Mouse (Mus musculus): ENCODE measurements at regions not wholly inside any gene's neighbourhood (a gene's known extent, or its start where the extent isn't known, plus 50 kb on each side); places are given as distances from the start of the nearest gene placed in this dataset.

GRCm38 (mm10) chr3:128723100-128723499 lies 476.6 kb upstream of the Pitx2 start:
- ATAC-seq (ENCODE audit: insufficient number of reproducible peaks, low FRiP score) = no peak
- H3K27me3 ChIP-seq (replicated peaks) = no peaks in the 10 kb centered on the region
- H3K4me1 ChIP-seq (replicated peaks) = no peaks in the 10 kb centered on the region
- no peaks in the 10 kb centered on the region for H3K9me3 ChIP-seq (replicated peaks)
- H3K9ac ChIP-seq = no peak overlapping the region
- no peaks in the 10 kb centered on the region for H3K36me3 ChIP-seq
- H3K4me3 ChIP-seq = no peak overlapping the region
- H3K27ac ChIP-seq (ENCODE audit: poor library complexity, severe bottlenecking) = no peak overlapping the region
- no peak overlapping the region for H3K4me2 ChIP-seq
- WGBS = 75% methylated on average over 6 of the region's 6 CpGs

GRCm38 (mm10) chr3:128720276-128720675 lies 479.4 kb upstream of the Pitx2 start:
- no peak overlapping the region for H3K4me2 ChIP-seq
- no peak overlapping the region for H3K9ac ChIP-seq
- H3K4me3 ChIP-seq = no peak overlapping the region
- no peak overlapping the region for H3K27ac ChIP-seq (ENCODE audit: poor library complexity, severe bottlenecking)
- H3K9me3 ChIP-seq (replicated peaks) = no peaks in the 10 kb centered on the region
- no peak for ATAC-seq (ENCODE audit: insufficient number of reproducible peaks, low FRiP score)
- no peaks in the 10 kb centered on the region for H3K36me3 ChIP-seq
- H3K27me3 ChIP-seq (replicated peaks) = no peaks in the 10 kb centered on the region
- H3K4me1 ChIP-seq (replicated peaks) = no peaks in the 10 kb centered on the region
- 54% methylated on average over 5 of the region's 5 CpGs for WGBS

- no peak overlapping the region for H3K4me3 ChIP-seq
- 73% methylated on average over 7 of the region's 7 CpGs for WGBS
Observed at GRCm38 (mm10) chr3:128719226-128719625, 480.5 kb upstream of the Pitx2 start.

GRCm38 (mm10) chr3:128707270-128707669 lies 492.4 kb upstream of the Pitx2 start:
- H3K4me3 ChIP-seq = no peak overlapping the region
- no peak overlapping the region for H3K4me2 ChIP-seq
- H3K9me3 ChIP-seq (replicated peaks) = no peaks in the 10 kb centered on the region
- no peaks in the 10 kb centered on the region for H3K27me3 ChIP-seq (replicated peaks)
- H3K27ac ChIP-seq (ENCODE audit: poor library complexity, severe bottlenecking) = no peak overlapping the region
- H3K36me3 ChIP-seq = no peaks in the 10 kb centered on the region
- H3K4me1 ChIP-seq (replicated peaks) = no peaks in the 10 kb centered on the region
- no peak overlapping the region for H3K9ac ChIP-seq
- 85% methylated on average over 3 of the region's 3 CpGs for WGBS
- no peak for ATAC-seq (ENCODE audit: insufficient number of reproducible peaks, low FRiP score)

More at GRCm38 (mm10) chr3:128719226-128719625, 480.5 kb upstream of the Pitx2 start:
- no peaks in the 10 kb centered on the region for H3K36me3 ChIP-seq
- H3K27me3 ChIP-seq (replicated peaks) = no peaks in the 10 kb centered on the region
- H3K9me3 ChIP-seq (replicated peaks) = no peaks in the 10 kb centered on the region
- no peak overlapping the region for H3K9ac ChIP-seq
- no peaks in the 10 kb centered on the region for H3K4me1 ChIP-seq (replicated peaks)
- no peak overlapping the region for H3K27ac ChIP-seq (ENCODE audit: poor library complexity, severe bottlenecking)
- ATAC-seq (ENCODE audit: insufficient number of reproducible peaks, low FRiP score) = no peak
- no peak overlapping the region for H3K4me2 ChIP-seq

GRCm38 (mm10) chr3:128668468-128669127 lies 531.1 kb upstream of the Pitx2 start:
- Histone ChIP-seq H3K9me3 (replicated peaks) (no peaks in the 10 kb centered on the region), H3K36me3 (no peaks in the 10 kb centered on the region), H3K27me3 (replicated peaks) (no peaks in the 10 kb centered on the region), H3K9ac (no peak overlapping the region), H3K4me1 (replicated peaks) (no peaks in the 10 kb centered on the region), H3K27ac (ENCODE audit: poor library complexity, severe bottlenecking) (no peak overlapping the region), H3K4me3 (no peak overlapping the region), H3K4me2 (no peak overlapping the region)
- WGBS = 67% methylated on average over 8 of the region's 8 CpGs
- ATAC-seq (ENCODE audit: insufficient number of reproducible peaks, low FRiP score) = no peak

- ATAC-seq (ENCODE audit: insufficient number of reproducible peaks, low FRiP score) = no peak
- no peak overlapping the region for H3K4me2 ChIP-seq
- no peak overlapping the region for H3K4me3 ChIP-seq
- no peaks in the 10 kb centered on the region for H3K36me3 ChIP-seq
- no peaks in the 10 kb centered on the region for H3K9me3 ChIP-seq (replicated peaks)
- H3K27me3 ChIP-seq (replicated peaks) = no peaks in the 10 kb centered on the region
- no peak overlapping the region for H3K27ac ChIP-seq (ENCODE audit: poor library complexity, severe bottlenecking)
- no peak overlapping the region for H3K9ac ChIP-seq
- whole genome bisulfite sequencing = 79% methylated on average over 3 of the region's 3 CpGs
- no peaks in the 10 kb centered on the region for H3K4me1 ChIP-seq (replicated peaks)
Observed at GRCm38 (mm10) chr3:128665184-128665583, 534.5 kb upstream of the Pitx2 start.

GRCm38 (mm10) chr3:128636960-128637755 lies 562.5 kb upstream of the Pitx2 start:
- no peaks in the 10 kb centered on the region for H3K27me3 ChIP-seq (replicated peaks)
- H3K9ac ChIP-seq = no peak overlapping the region
- WGBS = 77% methylated on average over 18 of the region's 18 CpGs
- H3K27ac ChIP-seq (ENCODE audit: poor library complexity, severe bottlenecking) = no peak overlapping the region
- H3K4me3 ChIP-seq = no peak overlapping the region
- no peaks in the 10 kb centered on the region for H3K36me3 ChIP-seq
- no peak for ATAC-seq (ENCODE audit: insufficient number of reproducible peaks, low FRiP score)
- H3K4me1 ChIP-seq (replicated peaks) = no peaks in the 10 kb centered on the region
- H3K4me2 ChIP-seq = no peak overlapping the region
- H3K9me3 ChIP-seq (replicated peaks) = no peaks in the 10 kb centered on the region

GRCm38 (mm10) chr3:128627696-128628095 lies 572.0 kb upstream of the Pitx2 start:
- Histone ChIP-seq H3K4me1 (replicated peaks) (no peaks in the 10 kb centered on the region), H3K27ac (ENCODE audit: poor library complexity, severe bottlenecking) (no peak overlapping the region)

GRCm38 (mm10) chr3:128616675-128617074 lies 583.0 kb upstream of the Pitx2 start:
- no peaks in the 10 kb centered on the region for H3K4me1 ChIP-seq (replicated peaks)
- no peak overlapping the region for H3K4me2 ChIP-seq
- ATAC-seq (ENCODE audit: insufficient number of reproducible peaks, low FRiP score) = no peak
- H3K27me3 ChIP-seq (replicated peaks) = no peaks in the 10 kb centered on the region
- H3K9me3 ChIP-seq (replicated peaks) = no peaks in the 10 kb centered on the region
- no peak overlapping the region for H3K9ac ChIP-seq
- no peak overlapping the region for H3K27ac ChIP-seq (ENCODE audit: poor library complexity, severe bottlenecking)
- no peak overlapping the region for H3K4me3 ChIP-seq
- H3K36me3 ChIP-seq = no peaks in the 10 kb centered on the region
- 69% methylated on average over 6 of the region's 6 CpGs for WGBS

More at GRCm38 (mm10) chr3:128627696-128628095, 572.0 kb upstream of the Pitx2 start:
- no peaks in the 10 kb centered on the region for H3K27me3 ChIP-seq (replicated peaks)
- no peak overlapping the region for H3K4me3 ChIP-seq
- no peaks in the 10 kb centered on the region for H3K36me3 ChIP-seq
- H3K9ac ChIP-seq = no peak overlapping the region
- no peaks in the 10 kb centered on the region for H3K9me3 ChIP-seq (replicated peaks)
- 91% methylated on average over 1 of the region's 1 CpGs for WGBS
- H3K4me2 ChIP-seq = no peak overlapping the region
- ATAC-seq (ENCODE audit: insufficient number of reproducible peaks, low FRiP score) = no peak

GRCm38 (mm10) chr3:128613657-128614056 lies 586.0 kb upstream of the Pitx2 start:
- Histone ChIP-seq H3K9me3 (replicated peaks) (no peaks in the 10 kb centered on the region), H3K27me3 (replicated peaks) (no peaks in the 10 kb centered on the region), H3K9ac (no peak overlapping the region), H3K4me3 (no peak overlapping the region), H3K4me2 (no peak overlapping the region), H3K27ac (ENCODE audit: poor library complexity, severe bottlenecking) (no peak overlapping the region), H3K36me3 (no peaks in the 10 kb centered on the region), H3K4me1 (replicated peaks) (no peaks in the 10 kb centered on the region)
- 75% methylated on average over 9 of the region's 9 CpGs for WGBS
- no peak for ATAC-seq (ENCODE audit: insufficient number of reproducible peaks, low FRiP score)

GRCm38 (mm10) chr3:128610731-128611130 lies 588.9 kb upstream of the Pitx2 start:
- WGBS = 85% methylated on average over 6 of the region's 6 CpGs
- no peak for ATAC-seq (ENCODE audit: insufficient number of reproducible peaks, low FRiP score)
- Histone ChIP-seq H3K9me3 (replicated peaks) (no peaks in the 10 kb centered on the region), H3K4me3 (no peak overlapping the region), H3K9ac (no peak overlapping the region), H3K27me3 (replicated peaks) (no peaks in the 10 kb centered on the region), H3K36me3 (no peaks in the 10 kb centered on the region), H3K4me1 (replicated peaks) (no peaks in the 10 kb centered on the region), H3K27ac (ENCODE audit: poor library complexity, severe bottlenecking) (no peak overlapping the region), H3K4me2 (no peak overlapping the region)

All from heart, embryonic 12.5 days (tissue).